Mouse (Mus musculus) cerebellum, postnatal 36 days (tissue): ENCODE results near the gene C1qtnf3.

Experiments
- DNase-seq, 2 experiments: peaks; one replicate each; pipeline ENCODE4 v3.0.0; 2021 to 2022; ENCODE audit warnings: mixed read lengths in 2 of 2

The C1qtnf3 gene

GRCm38 (mm10) chr15:10951951-10952759 is at the start of gene C1qtnf3:
Gene C1qtnf3 (plus strand): TSS chr15:10952332.
- DNase-seq = peak; percentile 4 to 13

DNA sequence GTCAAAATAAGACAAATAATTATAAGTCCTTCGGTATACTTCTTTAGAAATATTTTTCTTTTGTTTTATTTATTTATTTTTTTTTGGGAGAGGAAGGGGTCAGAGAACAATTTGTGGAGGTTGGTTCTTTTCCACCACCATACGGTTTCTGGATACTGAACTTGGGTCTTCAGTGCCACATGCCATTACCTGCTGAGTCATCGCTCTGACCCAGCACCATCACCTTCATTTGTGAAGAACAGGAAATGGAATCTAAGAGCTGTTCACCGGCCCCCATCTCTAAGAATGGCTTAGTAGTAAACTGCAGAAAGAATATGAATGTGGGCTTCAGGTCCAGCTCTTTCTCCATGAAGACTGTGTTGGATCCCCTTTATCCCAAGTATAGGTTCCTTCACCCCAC is 49.8 kb upstream of the C1qtnf3 start:
- DNase-seq = no peak

- DNase-seq = no peak
Measured at GRCm38 (mm10) chr15:10916611-10917311, 35.4 kb upstream of the C1qtnf3 start.

DNA sequence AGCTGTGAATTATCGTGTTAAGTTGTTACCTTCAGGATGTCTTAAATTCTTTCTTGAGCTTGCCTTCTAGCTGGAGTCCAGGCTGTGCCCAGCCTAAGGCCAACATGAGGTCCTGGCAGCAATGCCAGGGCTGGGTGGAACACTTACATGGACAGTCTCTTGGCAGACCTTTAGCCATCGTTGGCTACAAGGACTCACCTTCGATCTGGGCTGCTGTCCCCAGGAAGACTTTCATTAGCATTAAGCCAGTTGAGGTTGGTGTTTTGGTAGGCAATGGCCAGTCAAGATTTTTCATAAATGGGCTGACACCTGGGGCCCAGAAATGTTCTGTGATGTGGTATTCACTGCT is 34.8 kb upstream of the C1qtnf3 start:
- no peak for DNase-seq

GRCm38 (mm10) chr15:10920212-10920611 is 31.9 kb upstream of the C1qtnf3 start:
- DNase-seq = no peak

DNA sequence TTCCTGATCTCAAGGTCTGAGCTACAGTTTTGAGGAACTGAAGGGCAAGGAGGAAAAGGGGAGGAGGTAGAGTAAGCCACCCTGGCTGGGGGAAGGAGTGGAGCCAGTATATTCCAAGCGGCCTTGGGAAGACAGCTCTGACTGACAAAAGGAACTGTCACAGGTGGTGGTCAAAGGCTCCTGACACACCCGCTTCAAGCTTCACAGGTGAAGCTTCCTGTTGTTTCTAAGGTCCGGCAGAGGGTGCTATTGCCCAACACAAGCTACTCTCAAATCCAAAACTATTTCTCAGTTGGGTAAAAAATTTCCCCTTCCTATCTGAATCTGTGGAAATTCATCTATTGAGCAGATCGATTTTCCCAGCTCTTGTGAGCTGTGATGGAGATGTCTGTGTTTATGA is 31.1 kb upstream of the C1qtnf3 start:
- DNase-seq = peak; percentile 5 to 7

DNA sequence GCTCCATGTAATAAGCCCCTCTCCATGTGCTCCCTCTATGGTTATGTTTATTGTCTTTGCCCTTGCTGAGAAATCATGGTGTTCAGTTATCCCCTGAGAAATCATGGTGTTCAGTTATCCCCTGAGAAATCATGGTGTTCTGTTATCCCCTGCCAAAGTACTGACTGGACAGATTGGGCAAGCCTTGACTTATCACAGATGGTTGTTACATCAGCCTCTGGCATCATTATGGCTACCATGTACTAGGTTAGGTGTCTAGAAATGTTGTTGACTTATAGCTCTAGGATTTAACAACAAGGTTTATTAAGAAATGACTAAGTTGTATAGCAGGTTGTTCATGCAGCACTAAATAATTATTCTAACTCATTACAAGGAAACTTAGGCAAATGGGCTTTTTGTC is 30.1 kb upstream of the C1qtnf3 start:
- DNase-seq = no peak

DNA sequence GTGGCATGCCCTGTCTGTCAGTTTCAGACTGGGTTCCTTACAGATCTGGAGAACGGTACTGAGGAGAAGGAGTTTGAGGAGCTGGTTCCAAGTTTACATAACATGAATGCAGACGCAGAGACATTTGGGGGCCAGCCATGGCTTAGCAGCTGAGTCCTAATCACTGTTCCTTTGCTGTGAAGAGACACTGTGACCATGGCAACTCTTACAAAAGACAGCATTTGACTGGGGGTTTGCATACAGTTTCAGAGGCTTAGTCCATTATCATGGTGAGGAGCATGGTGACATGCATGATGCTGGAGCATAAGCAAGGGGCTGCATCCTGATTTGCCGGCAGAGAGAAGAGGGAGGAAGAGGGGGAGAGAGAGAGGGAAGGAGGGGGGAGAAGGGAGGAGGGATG is 29.6 kb upstream of the C1qtnf3 start:
- DNase-seq = peak in 1 of 2 experiments; percentile 9

- peak; percentile 14 to 29 for DNase-seq
Measured at GRCm38 (mm10) chr15:10923076-10923995, 28.8 kb upstream of the C1qtnf3 start.

DNA sequence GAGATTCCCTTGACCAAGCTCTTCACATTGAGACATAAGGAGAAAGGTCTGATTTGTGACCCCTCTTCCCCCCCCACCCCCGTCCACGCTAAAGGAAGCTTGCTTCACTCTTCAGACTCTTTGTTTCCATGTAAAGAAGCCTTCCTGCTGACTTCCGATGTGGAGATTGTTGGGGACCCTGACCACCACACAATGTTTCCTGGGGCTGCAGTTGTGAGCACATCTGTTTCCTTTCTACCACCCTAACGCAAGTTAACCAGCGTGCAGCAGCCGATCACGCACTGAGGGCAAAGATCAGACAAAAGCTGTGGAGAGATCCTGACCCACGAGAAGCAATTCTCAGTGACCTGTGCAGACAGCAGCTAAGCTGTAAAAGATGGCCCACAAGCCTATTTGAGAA is 24.8 kb upstream of the C1qtnf3 start:
- DNase-seq = no peak

DNA sequence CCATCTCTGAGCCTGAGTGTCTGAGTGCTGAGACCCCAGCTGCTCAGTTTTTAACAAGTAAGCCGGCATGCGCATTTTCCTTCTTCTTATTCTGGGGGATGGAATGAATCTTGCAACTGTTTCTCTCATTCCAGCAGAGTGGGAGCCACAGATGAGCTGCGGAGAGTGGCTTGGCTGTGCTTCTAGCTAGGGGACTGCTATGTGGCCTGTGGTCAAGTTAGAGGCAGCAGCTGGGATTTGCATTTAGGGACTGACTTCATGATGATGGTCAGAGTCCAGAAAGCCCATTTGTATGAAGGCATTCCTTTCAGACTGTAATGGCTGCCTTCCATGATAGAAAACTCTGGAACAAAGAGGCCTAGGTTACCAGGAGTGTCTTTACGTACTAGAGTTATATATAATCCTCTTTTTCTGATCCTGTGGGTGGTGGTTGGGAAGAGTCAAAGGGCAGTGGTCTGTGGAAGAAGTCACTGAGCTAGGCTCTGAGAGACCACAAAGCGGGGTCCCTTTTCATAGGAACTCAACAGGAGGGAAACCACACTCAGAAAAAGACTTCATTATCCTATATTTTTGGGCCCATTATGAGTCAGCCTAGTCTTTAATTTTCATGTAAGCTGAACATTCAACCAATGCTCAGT is 23.4 kb upstream of the C1qtnf3 start:
- no peak for DNase-seq

DNA sequence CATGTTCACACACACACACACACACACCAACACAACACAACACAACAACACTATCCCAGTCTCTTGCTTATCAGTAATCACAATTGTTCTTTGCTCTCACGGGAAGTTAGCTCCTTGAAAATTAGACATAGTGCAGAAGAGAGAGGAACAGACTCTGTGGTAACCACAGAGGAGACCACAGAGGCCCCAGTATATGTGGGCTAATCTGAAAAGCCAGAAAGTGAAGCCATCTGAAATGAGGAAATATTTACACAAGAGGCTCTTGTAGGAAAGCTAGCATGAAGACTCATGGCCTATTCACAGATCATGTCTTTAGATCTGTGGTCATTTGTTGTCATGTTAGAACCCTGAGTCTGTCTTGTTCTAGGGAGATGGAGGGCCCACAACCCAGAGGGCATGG is 18.2 kb upstream of the C1qtnf3 start:
- DNase-seq = no peak

DNA sequence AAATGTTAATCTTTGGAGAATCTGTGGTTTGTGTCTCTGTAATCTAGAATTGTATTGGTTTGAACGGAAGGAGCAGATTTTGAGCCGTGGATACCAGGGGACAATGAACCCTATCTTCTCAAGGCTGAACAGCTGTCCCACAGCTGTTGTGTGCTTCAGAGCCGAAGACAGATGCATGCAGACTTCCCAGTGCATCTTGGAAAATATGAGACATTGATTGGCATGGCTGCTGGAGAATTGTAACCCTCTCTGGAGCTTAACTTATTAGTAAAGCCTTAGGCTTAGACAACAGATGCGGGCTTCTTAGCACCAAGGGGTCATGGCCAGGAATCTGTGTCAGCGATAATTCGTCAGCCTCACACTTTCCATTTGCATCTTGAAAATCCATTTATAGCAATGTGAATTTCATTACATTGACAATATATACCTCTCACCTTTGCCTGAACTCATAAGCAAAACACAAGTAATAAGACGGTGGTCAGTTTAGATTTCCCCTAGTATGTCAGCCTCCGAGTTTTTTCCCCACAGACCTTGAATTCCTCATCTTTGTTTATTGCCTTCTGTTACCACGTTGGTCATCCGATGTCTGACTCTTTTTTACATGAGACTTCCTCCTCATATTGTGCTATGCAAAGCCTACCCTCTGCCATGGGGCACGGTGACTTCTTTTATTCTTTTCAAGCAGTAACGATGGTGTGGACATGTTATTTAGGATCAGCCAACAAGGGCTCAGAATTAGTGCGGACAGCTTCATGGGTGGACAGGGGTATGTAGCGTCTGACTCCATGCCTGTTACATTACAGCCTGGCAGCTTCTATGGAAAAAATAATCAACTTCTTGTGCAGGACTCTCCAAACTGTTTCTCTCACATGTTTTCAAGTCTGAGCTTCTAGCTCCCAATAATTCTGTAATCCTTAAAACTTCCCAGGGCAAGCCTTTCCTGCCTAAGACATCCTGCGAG is 11.7 kb upstream of the C1qtnf3 start:
- DNase-seq = no peak

- no peak for DNase-seq
Measured at GRCm38 (mm10) chr15:10941901-10942300, 10.2 kb upstream of the C1qtnf3 start.

DNA sequence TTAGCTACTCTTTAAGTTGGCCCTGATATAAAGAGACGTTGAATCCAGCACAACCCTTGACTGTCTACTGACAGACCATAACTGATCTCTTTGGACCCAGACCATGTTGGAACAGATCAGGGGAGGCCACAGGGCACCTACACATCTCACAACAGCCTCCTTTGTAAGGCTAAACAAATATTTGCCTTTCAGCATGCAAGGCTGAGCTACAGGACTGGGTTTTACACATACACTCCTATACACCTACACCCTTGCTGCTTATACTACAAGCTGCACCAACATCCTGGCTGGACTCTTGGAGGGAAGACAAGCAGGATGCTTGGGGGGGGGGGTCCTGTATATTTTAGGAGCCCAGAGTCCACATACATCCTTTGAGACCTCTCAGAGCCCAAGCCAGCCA is 4.3 kb upstream of the C1qtnf3 start:
- no peak for DNase-seq

DNA sequence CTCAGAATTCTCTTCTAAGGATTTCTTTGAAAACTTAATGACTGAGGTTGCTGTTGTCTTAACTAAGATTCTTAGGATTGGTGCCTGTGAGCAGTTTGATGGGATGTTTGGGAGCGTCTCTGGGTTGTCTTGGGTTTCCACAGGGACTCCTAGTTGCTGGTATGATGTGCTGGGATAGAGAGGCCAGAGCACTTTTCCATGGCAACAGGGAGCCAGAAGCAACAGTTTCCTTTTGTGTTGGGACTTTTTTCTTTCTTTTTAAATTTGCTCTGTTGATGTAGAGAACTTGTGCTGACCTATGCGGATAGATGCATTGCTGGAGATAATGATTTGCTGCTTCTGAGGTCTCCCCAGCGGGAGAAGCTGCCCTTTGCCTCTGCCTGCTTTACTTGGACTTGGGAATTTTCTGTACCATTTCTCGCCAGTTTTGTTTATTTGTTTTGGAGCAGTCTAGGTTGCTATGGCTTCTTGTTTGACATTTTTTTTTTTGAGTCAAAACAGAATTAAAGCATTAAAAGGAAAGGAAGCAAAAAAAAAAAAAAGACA is 701 bp downstream of the C1qtnf3 start:
- no peak for DNase-seq

DNA sequence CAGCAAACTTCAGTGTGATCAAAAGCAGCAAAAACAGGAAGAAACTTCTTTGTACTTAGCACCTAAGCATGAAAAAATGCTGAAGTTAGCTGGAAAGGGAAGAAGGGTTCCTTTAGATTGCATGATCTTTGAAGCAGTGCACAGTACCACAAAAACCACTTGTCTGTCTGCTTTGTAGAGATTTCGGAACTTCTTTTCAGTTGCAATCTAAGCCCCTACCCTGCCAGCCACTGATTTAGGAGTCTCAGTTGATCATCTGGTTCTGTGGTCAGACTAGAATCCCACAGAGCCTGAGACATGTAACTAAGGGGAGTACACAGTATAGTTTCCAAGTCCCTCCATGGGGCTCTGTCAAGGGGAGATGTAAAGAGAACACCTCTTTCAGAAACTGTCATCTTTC is 1.3 kb downstream of the C1qtnf3 start:
- DNase-seq = no peak

DNA sequence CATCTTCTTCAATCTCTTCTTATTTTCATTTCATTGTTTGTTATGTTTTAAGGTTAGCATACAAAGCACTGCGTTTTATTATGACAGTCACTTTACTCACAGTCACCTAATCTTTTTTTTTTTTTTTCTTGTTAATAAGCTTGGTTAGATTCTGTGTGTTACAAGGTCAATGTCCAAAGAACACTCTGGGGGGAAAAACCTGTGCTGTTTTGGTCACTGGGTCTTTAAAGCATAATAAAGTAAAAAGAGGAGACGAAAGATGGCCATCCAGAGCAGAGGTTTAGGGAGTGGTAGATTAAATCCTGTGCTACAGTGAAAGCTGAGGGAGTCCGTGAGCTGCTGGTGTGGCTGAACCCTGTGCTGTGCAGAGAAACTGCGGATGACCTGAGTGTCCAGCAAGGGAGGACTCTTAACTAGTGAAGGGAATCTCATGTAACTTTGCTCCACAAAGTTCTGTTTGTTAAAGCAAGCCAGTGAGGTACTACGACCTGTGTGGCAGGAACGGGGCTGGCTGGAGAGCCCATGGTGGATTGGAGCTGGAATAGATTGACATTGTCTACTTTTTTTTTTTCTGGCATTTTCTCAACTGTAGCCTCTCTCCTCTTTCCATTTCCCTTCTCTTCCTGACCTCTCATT is 2.4 kb downstream of the C1qtnf3 start:
- no peak for DNase-seq

- no peak for DNase-seq
Measured at GRCm38 (mm10) chr15:10955156-10955555, 3.0 kb downstream of the C1qtnf3 start.

DNA sequence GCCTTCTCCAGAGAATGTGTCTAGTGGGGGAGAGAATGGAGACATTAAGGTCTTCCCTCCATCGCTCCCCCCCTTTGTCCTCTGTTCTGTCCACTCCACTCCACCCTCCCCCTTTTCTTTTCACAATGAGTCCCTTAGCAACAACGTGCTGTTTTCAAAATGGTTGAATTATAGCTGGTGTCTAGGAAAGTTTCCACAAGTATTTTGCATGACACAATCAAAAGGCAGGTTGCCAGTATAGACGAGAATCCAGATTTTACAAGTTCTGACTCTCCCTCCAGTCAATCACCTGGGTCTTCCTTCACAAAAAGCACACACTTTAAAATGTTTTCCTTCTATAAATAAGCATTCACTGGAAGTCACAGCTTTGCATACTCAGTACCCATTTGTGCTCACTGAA is 4.6 kb downstream of the C1qtnf3 start:
- no peak for DNase-seq
